Mouse (Mus musculus) ES-Bruce4 (cell line): ENCODE data around the gene Rab40c.

Source experiments
- CTCF ChIP-seq: IDR thresholded peaks from one replicate; pipeline ENCODE4 v1.8.1; 2011; ENCODE audit warnings: low read depth, low read length
- POLR2A ChIP-seq: IDR thresholded peaks from one replicate; pipeline ENCODE4 v1.8.1; 2011; ENCODE audit warnings: low read length; ENCODE audit not compliant: insufficient read depth

DNA sequence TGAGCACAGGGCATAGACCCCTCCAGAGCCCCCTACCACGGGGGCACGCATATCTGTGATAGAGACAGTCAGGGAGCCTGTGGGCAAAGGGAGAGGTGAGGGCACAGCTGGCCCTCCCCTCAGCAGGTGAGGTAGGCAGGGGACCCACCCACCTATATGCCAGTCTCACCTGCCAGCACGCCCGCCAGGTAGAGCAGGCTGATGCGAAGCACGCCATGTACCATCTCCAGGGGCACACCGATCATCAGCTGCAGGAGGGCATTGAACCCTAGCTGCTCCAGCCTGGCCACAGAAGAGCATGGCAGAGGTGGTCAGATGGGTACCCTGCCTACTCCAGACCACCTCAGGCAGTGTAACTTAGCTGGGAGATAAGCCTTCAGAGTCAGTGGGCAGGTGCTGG, 84.2 kb downstream of the Rab40c start:
- TF ChIP-seq CTCF (no peak), POLR2A (no peak)
